Mouse (Mus musculus): Measurements from ENCODE around the gene Prkca. TPM values are rescaled to one million over a fixed set of nuclear protein-coding genes. Genes with fewer than 3 reads are reported as not detected.

The Prkca gene
- polyA plus RNA-seq, 1 experiment = 5.4 TPM

DNA sequence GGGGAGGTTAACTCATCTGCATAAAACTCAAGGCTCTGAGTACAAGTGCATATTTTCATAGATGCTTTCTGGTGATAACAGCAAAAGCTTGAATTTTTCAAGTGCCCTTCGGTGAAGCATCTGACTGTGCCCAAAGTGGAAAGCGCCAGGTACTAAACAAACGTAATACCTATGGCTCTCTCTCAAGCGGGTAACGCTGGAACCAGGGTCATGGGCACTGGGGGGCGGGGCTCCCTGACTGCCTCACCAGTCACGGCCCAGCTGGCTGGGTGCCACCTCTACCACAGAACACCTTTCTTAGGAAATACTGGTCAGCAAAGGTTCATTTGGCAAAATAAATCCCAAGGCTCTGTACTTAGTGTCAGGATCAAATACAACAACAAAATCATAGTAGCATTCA lies 203.7 kb downstream of the Prkca start:
- WGBS = 57% methylated on average over 7 of the region's 7 CpGs
- Histone ChIP-seq H3K4me3 (ENCODE audit: insufficient read depth, low read depth, low read length) (no peak overlapping the region), H3K27ac (ENCODE audit: insufficient read depth, low read depth, low read length) (no peak overlapping the region), H3K36me3 (ENCODE audit: control insufficient read depth, insufficient read depth, low read length) (no peaks in the 10 kb centered on the region), H3K4me1 (ENCODE audit: control insufficient read depth, insufficient read depth, low read length) (no peaks in the 10 kb centered on the region), H3K27me3 (replicated peaks; ENCODE audit: control insufficient read depth, insufficient read depth, low read length) (no peaks in the 10 kb centered on the region)
- DNase-seq = peak; percentile 53
- TF ChIP-seq POLR2A (IDR thresholded peaks at IDR 0.05; ENCODE audit: low read depth, low read length) (no peak), CTCF (conservative IDR thresholded peaks at IDR 0.05; ENCODE audit: insufficient read depth, insufficient read length, low read depth, low read length) (no peak)

DNA sequence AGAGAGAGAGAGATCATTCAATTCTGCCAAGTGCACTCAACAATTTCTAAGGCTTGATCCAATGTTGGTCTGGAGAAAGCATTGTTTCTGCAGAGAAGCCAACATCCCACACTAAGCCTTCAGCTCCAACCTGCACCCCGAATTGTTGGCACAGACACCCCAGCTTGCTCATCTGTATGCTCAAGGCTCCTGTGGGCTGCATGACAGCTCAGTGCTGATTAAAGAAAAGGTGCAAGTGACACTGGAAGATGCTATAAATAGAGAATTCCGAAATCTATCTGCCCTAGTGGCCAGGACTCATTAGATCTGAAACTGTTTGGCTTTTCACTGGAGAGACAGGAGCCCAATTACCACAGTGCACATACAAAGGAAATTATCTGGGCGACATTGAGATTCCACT lies 207.4 kb downstream of the Prkca start:
- Histone ChIP-seq H3K4me1 (ENCODE audit: control insufficient read depth, insufficient read depth, low read length) (no peaks in the 10 kb centered on the region), H3K4me3 (ENCODE audit: insufficient read depth, low read depth, low read length) (no peak overlapping the region), H3K27ac (ENCODE audit: insufficient read depth, low read depth, low read length) (no peak overlapping the region), H3K27me3 (replicated peaks; ENCODE audit: control insufficient read depth, insufficient read depth, low read length) (no peaks in the 10 kb centered on the region), H3K36me3 (ENCODE audit: control insufficient read depth, insufficient read depth, low read length) (no peaks in the 10 kb centered on the region)
- DNase-seq = no peak
- TF ChIP-seq POLR2A (IDR thresholded peaks at IDR 0.05; ENCODE audit: low read depth, low read length) (no peak), CTCF (conservative IDR thresholded peaks at IDR 0.05; ENCODE audit: insufficient read depth, insufficient read length, low read depth, low read length) (no peak)
- WGBS = 72% methylated on average over 3 of the region's 3 CpGs

DNA sequence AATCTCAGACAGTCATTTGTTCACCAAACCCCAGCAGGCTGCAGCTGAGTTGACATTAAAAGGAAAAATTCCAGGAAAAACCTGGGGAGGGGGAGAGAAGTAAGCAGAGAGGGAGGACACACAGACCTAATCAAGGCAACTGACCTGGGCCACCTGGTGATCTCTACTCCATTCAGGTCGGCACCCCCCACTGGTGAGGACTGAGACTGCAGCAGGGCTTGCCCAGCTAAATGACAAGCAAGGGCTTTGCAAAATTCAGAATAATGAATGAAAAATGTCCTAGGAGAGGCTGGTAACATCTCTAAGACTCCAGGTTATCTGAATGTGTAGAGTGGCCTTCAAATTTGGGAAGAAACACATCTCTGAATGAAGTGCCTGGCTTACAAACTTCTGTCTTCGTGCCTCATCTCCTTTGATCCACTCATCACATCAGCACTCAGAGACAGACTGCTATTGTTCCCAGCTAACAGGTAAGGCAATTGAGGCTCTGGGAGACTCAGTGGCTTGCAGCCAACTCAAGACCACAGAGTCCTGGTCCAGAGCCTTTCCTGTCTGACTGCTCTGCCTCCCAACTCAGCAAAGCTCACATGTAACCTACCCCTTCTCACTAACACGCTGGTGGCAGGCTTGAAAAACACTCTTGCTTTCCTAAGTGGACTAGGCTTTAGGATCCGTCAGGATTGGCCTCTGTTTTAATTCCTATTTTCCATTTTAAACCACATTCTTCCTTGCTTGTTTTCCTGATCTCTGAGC lies 208.1 kb downstream of the Prkca start:
- 44% methylated on average over 4 of the region's 4 CpGs for WGBS

DNA sequence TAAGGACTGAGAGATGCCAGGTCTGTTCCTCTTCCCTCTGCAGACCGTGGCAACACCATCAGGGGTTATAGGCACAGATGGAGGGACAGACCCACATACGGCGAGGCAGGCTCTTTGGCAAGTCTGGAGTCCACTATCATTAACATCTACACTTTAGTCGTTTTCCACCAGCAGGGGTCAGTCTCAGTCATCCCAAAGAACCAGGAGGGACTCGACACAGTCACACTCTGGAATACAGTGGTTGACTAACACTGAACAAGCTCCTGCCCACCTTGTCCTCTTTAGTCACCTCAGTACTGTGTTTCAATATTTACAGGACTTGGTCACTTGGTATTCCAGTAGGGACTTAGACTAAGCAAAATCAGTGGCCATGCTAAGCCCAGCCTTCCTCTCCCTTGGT lies 215.1 kb downstream of the Prkca start:
- H3K36me3 ChIP-seq (ENCODE audit: control insufficient read depth, insufficient read depth, low read length) = no peaks in the 10 kb centered on the region
- WGBS = 28% methylated on average over 5 of the region's 5 CpGs
- no peaks in the 10 kb centered on the region for H3K4me1 ChIP-seq (ENCODE audit: control insufficient read depth, insufficient read depth, low read length)
- no peak overlapping the region for H3K4me3 ChIP-seq (ENCODE audit: insufficient read depth, low read depth, low read length)
- H3K27ac ChIP-seq (ENCODE audit: insufficient read depth, low read depth, low read length) = no peak overlapping the region
- TF ChIP-seq POLR2A (IDR thresholded peaks at IDR 0.05; ENCODE audit: low read depth, low read length) (no peak), CTCF (conservative IDR thresholded peaks at IDR 0.05; ENCODE audit: insufficient read depth, insufficient read length, low read depth, low read length) (peak; percentile 71)
- H3K27me3 ChIP-seq (replicated peaks; ENCODE audit: control insufficient read depth, insufficient read depth, low read length) = no peaks in the 10 kb centered on the region
- DNase-seq = peak; percentile 65

More for the DNA sequence above, 208.1 kb downstream of the Prkca start:
- no peak overlapping the region for H3K27ac ChIP-seq (ENCODE audit: insufficient read depth, low read depth, low read length)
- H3K36me3 ChIP-seq (ENCODE audit: control insufficient read depth, insufficient read depth, low read length) = no peaks in the 10 kb centered on the region
- no peak overlapping the region for H3K4me3 ChIP-seq (ENCODE audit: insufficient read depth, low read depth, low read length)
- no peaks in the 10 kb centered on the region for H3K27me3 ChIP-seq (replicated peaks; ENCODE audit: control insufficient read depth, insufficient read depth, low read length)
- no peaks in the 10 kb centered on the region for H3K4me1 ChIP-seq (ENCODE audit: control insufficient read depth, insufficient read depth, low read length)
- no peak for DNase-seq
- TF ChIP-seq CTCF (conservative IDR thresholded peaks at IDR 0.05; ENCODE audit: insufficient read depth, insufficient read length, low read depth, low read length) = peak; percentile 46; the same call in 1 of the 2 replicates
- TF ChIP-seq POLR2A (IDR thresholded peaks at IDR 0.05; ENCODE audit: low read depth, low read length) = no peak

DNA sequence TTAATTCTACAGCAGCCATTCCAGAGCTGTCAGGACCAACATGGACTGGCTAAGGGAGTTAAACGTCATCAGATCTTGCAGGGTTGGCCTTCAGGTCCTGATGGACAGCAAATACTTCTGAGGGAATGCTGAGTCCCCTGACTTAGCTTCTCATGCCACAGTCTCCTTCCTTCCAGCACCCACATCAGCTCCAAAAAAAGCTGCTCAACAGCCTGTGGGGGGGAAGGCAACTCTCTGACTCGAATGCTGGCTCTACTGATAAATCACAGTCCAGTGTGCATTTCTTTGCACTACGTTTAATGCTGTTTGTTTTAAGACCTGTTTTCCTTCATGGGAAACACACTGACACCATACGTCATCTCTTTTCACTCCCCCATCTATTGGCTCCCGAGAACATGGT lies 215.8 kb downstream of the Prkca start:
- TF ChIP-seq POLR2A (IDR thresholded peaks at IDR 0.05; ENCODE audit: low read depth, low read length) = no peak
- TF ChIP-seq CTCF (conservative IDR thresholded peaks at IDR 0.05; ENCODE audit: insufficient read depth, insufficient read length, low read depth, low read length) = no peak
- no peak overlapping the region for H3K4me3 ChIP-seq (ENCODE audit: insufficient read depth, low read depth, low read length)
- H3K36me3 ChIP-seq (ENCODE audit: control insufficient read depth, insufficient read depth, low read length) = no peaks in the 10 kb centered on the region
- WGBS = 70% methylated on average over 5 of the region's 5 CpGs
- no peak for DNase-seq
- no peaks in the 10 kb centered on the region for H3K27me3 ChIP-seq (replicated peaks; ENCODE audit: control insufficient read depth, insufficient read depth, low read length)
- H3K4me1 ChIP-seq (ENCODE audit: control insufficient read depth, insufficient read depth, low read length) = no peaks in the 10 kb centered on the region
- H3K27ac ChIP-seq (ENCODE audit: insufficient read depth, low read depth, low read length) = no peak overlapping the region

DNA sequence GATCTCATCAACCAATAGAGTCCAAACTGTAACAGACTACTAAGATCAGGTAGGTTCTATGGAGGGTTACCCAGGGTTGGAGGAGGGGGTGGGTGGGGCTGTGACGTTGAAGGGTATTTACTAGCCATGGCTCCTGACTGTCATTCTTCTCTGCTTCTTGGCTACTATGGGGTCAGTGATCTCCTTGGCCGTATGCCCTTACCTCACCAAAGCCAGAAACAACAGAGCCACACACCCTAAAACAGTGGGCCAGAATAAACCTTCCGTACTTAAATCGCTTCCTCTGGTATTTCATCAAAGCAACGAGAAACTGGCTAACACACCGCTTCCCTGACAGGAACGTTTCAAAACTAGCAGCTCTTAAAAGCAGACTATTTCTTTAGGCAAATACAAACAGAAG lies 221.2 kb downstream of the Prkca start:
- Histone ChIP-seq H3K27ac (ENCODE audit: insufficient read depth, low read depth, low read length) (no peak overlapping the region), H3K36me3 (ENCODE audit: control insufficient read depth, insufficient read depth, low read length) (no peaks in the 10 kb centered on the region), H3K27me3 (replicated peaks; ENCODE audit: control insufficient read depth, insufficient read depth, low read length) (no peaks in the 10 kb centered on the region), H3K4me1 (ENCODE audit: control insufficient read depth, insufficient read depth, low read length) (no peaks in the 10 kb centered on the region), H3K4me3 (ENCODE audit: insufficient read depth, low read depth, low read length) (no peak overlapping the region)
- 76% methylated on average over 7 of the region's 7 CpGs for WGBS
- no peak for TF ChIP-seq CTCF (conservative IDR thresholded peaks at IDR 0.05; ENCODE audit: insufficient read depth, insufficient read length, low read depth, low read length)
- TF ChIP-seq POLR2A (IDR thresholded peaks at IDR 0.05; ENCODE audit: low read depth, low read length) = no peak
- no peak for DNase-seq

DNA sequence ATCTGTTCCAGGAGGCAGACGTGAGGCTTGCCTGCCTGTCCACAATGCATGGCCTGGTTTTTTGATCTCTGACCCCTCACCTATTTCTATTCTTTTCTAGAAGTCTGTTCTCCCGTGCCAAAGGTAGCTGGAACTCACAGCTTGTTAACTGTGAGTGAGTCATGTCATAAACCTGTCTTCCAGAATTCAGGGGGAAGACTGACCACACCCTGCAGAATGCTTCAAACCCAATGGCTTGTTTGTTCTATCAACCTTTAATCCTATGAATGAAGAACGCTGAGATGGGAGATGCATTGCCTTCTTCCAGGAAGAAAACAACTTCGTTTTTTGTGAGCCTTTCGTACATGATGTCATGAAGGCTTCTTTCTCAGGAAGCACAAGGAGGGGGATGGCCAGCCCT lies 223.0 kb downstream of the Prkca start:
- Histone ChIP-seq H3K4me1 (ENCODE audit: control insufficient read depth, insufficient read depth, low read length) (no peaks in the 10 kb centered on the region), H3K4me3 (ENCODE audit: insufficient read depth, low read depth, low read length) (no peak overlapping the region), H3K36me3 (ENCODE audit: control insufficient read depth, insufficient read depth, low read length) (no peaks in the 10 kb centered on the region), H3K27ac (ENCODE audit: insufficient read depth, low read depth, low read length) (no peak overlapping the region), H3K27me3 (replicated peaks; ENCODE audit: control insufficient read depth, insufficient read depth, low read length) (no peaks in the 10 kb centered on the region)
- TF ChIP-seq CTCF (conservative IDR thresholded peaks at IDR 0.05; ENCODE audit: insufficient read depth, insufficient read length, low read depth, low read length) = no peak
- TF ChIP-seq POLR2A (IDR thresholded peaks at IDR 0.05; ENCODE audit: low read depth, low read length) = no peak
- no peak for DNase-seq
- WGBS = 49% methylated on average over 5 of the region's 5 CpGs
